Mouse (Mus musculus) spleen, adult 2 months (tissue): ENCODE data around the gene Ankrd12. TPM values are rescaled to one million over a fixed set of nuclear protein-coding genes. Genes with fewer than 3 reads are reported as not detected.

Experiments
- DNase-seq, 2 experiments: peaks; one replicate each; pipeline versions ENCODE4 v3.0.0 to v3.0.0-alpha.2; 2012 to 2021; ENCODE audit warnings: low spot score in 2 of 2, low read depth in 1 of 2
- H3K27ac ChIP-seq: fragments of 200-500 bp; 2 replicates; pipeline ENCODE4 v1.5.1; 2012; ENCODE audit warnings: low read length, inconsistent platforms; ENCODE audit not compliant: insufficient read depth
- H3K27me3 ChIP-seq: fragments of 200-500 bp; 2 replicates; pipeline ENCODE4 v1.6.1; 2012; ENCODE audit warnings: mild to moderate bottlenecking, moderate library complexity, low read length, inconsistent platforms; ENCODE audit not compliant: control insufficient read depth, insufficient read depth
- H3K36me3 ChIP-seq: fragments of 200-500 bp; 2 replicates; pipeline ENCODE4 v1.6.1; 2012; ENCODE audit warnings: mild to moderate bottlenecking, low read length, inconsistent platforms; ENCODE audit not compliant: control insufficient read depth, insufficient read depth
- H3K4me1 ChIP-seq: fragments of 200-500 bp; 2 replicates; pipeline ENCODE4 v1.6.1; 2011; ENCODE audit warnings: inconsistent platforms; ENCODE audit not compliant: control insufficient read depth, insufficient read depth, insufficient read length
- H3K4me3 ChIP-seq: fragments of 200-500 bp; 2 replicates; pipeline ENCODE4 v1.5.1; 2011; ENCODE audit warnings: mild to moderate bottlenecking, inconsistent platforms; ENCODE audit not compliant: insufficient read depth, insufficient read length; ENCODE audit errors: extremely low read depth
- CTCF ChIP-seq: fragments of 200-500 bp; IDR thresholded peaks from 2 replicates; pipeline ENCODE4 v1.5.1; 2011; ENCODE audit warnings: mild to moderate bottlenecking, inconsistent platforms; ENCODE audit not compliant: insufficient read depth, insufficient read length, insufficient replicate concordance; ENCODE audit errors: extremely low read depth
- POLR2A ChIP-seq: fragments of 200-500 bp; IDR thresholded peaks from 2 replicates; pipeline ENCODE4 v1.6.1; 2011; ENCODE audit warnings: low read depth, low read length, inconsistent platforms
- WGBS: fragments of 180-500 bp; shearing (Covaris S2); methylation state at CpG from one replicate; pipeline ENCODE4 v1.1.7; 2018; 5-methylcytosine and 5-hydroxymethylcytosine counted together
- polyA plus RNA-seq: library from polyadenylated mRNA; depleted of rRNA; stranded (reverse); fragments of >200 nt; gene quantifications from 2 replicates; pipeline ENCODE4 v1.2.3, GENCODE M21; 2012; rRNA removed

Gene Ankrd12
- polyA plus RNA-seq, 1 experiment: 3.5 TPM

GRCm38 (mm10) chr17:65924218-65924617 is 152.7 kb downstream of the Ankrd12 start:
- DNase-seq: no peak
- TF ChIP-seq POLR2A (no peak), CTCF (no peak)
- Histone ChIP-seq H3K4me3 (no peak overlapping the region), H3K36me3 (peaks cover 14% of the 10 kb centered on the region), H3K27me3 (no peaks in the 10 kb centered on the region), H3K27ac (no peak overlapping the region), H3K4me1 (peaks cover 3% of the 10 kb centered on the region; the same call in 1 of the 2 replicates)
- WGBS: 90% methylated on average over 5 of the region's 5 CpGs

- Histone ChIP-seq H3K4me1 (peaks cover 3% of the 10 kb centered on the region; the same call in 1 of the 2 replicates), H3K27ac (no peak overlapping the region), H3K4me3 (no peak overlapping the region), H3K27me3 (no peaks in the 10 kb centered on the region), H3K36me3 (peaks cover 11% of the 10 kb centered on the region)
- DNase-seq: no peak
- 92% methylated on average over 6 of the region's 6 CpGs for WGBS
- no peak for TF ChIP-seq CTCF
- no peak for TF ChIP-seq POLR2A
These were observed 154.9 kb downstream of the Ankrd12 start for GRCm38 (mm10) chr17:65921975-65922374.

- DNase-seq: no peak
- no peak overlapping the region for H3K27ac ChIP-seq
These were observed 157.7 kb downstream of the Ankrd12 start for GRCm38 (mm10) chr17:65919235-65919634.

GRCm38 (mm10) chr17:65916135-65916668 is 160.7 kb downstream of the Ankrd12 start:
- Histone ChIP-seq H3K4me1 (peaks cover 3% of the 10 kb centered on the region; the same call in 1 of the 2 replicates), H3K27me3 (no peaks in the 10 kb centered on the region), H3K36me3 (no peaks in the 10 kb centered on the region), H3K27ac (no peak overlapping the region), H3K4me3 (no peak overlapping the region)
- TF ChIP-seq CTCF: no peak
- no peak for TF ChIP-seq POLR2A
- 73% methylated on average over 8 of the region's 8 CpGs for WGBS
- DNase-seq: no peak

More at GRCm38 (mm10) chr17:65919235-65919634, 157.7 kb downstream of the Ankrd12 start:
- Histone ChIP-seq H3K4me1 (peaks cover 3% of the 10 kb centered on the region; the same call in 1 of the 2 replicates), H3K27me3 (no peaks in the 10 kb centered on the region), H3K4me3 (no peak overlapping the region), H3K36me3 (peaks cover 1% of the 10 kb centered on the region; the same call in 1 of the 2 replicates)
- WGBS: 70% methylated on average over 3 of the region's 3 CpGs
- TF ChIP-seq CTCF: no peak
- no peak for TF ChIP-seq POLR2A

Other genes starting within 250 kb of the Ankrd12 start
- 22.7 and 26.6 TPM in 2 replicates for gene Ralbp1, start 191.3 kb downstream of the Ankrd12 start, polyA plus RNA-seq
- gene Twsg1, start 125.9 kb downstream of the Ankrd12 start, polyA plus RNA-seq: 12.9 and 17.3 TPM in 2 replicates
- 15.3 and 16.4 TPM in 2 replicates for gene Ndufv2, start 24.5 kb upstream of the Ankrd12 start, polyA plus RNA-seq
- 36.3 and 43.7 TPM in 2 replicates for gene Washc1, start 34.5 kb upstream of the Ankrd12 start, polyA plus RNA-seq
- 6.7 and 7.3 TPM in 2 replicates for gene Ddx11, start 46.4 kb upstream of the Ankrd12 start, polyA plus RNA-seq